Mouse (Mus musculus) brain, embryonic 14.5 days (tissue): ENCODE results near the gene Srsf4.

Source experiments
- CTCF ChIP-seq: fragments of 200-500 bp; IDR thresholded peaks from 2 replicates; pipeline ENCODE4 v1.5.1; 2012; ENCODE audit warnings: inconsistent platforms, mild to moderate bottlenecking, moderate library complexity, borderline replicate concordance; ENCODE audit not compliant: insufficient read depth, insufficient read length; ENCODE audit errors: extremely low read depth
- POLR2A ChIP-seq: fragments of 200-500 bp; IDR thresholded peaks from 2 replicates; pipeline ENCODE4 v1.6.1; 2012; ENCODE audit warnings: mild to moderate bottlenecking, inconsistent platforms, borderline replicate concordance; ENCODE audit not compliant: poor library complexity, insufficient read depth, insufficient read length, severe bottlenecking; ENCODE audit errors: extremely low read depth

- TF ChIP-seq POLR2A (no peak), CTCF (no peak)
Measured at GRCm38 (mm10) chr4:131848082-131848481, 25.3 kb upstream of the Srsf4 start.
